Mouse (Mus musculus): ENCODE results near the gene Rad52. TPM values are rescaled to one million over a fixed set of nuclear protein-coding genes. Genes with fewer than 3 reads are reported as not detected.

Rad52 gene
- polyA plus RNA-seq, 1 experiment, result 12.0 TPM

DNA sequence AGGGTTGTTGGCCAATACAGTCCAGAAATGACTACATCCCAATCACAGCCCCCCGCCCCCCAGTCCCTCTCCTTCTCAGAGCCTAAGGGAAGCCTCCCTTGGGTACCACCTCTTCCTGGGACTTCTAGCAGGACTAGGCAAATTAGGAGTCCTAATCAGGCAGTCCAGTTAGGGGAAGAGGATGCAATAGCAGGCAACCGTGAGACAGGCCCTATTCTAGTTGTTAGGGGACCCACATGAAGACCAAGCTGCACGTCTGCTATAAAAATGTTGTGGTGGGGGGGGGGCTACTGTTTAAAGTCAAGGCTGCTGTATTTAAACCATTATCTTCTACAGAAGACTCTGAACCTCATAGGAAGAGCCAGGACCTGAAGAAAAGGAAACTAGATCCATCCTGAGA is 19.6 kb downstream of the Rad52 start:
- Histone ChIP-seq H3K27me3 (ENCODE audit: control insufficient read depth, insufficient read depth, insufficient read length) (no peaks in the 10 kb centered on the region), H3K79me2 (ENCODE audit: control insufficient read depth, insufficient read depth) (no peaks in the 10 kb centered on the region), H3K4me3 (no peak overlapping the region), H3ac (ENCODE audit: control insufficient read depth, insufficient read length) (no peak overlapping the region), H3K4me2 (ENCODE audit: low read depth) (no peak overlapping the region), H3K36me3 (ENCODE audit: control insufficient read depth, insufficient read depth) (peaks cover 62% of the 10 kb centered on the region)
- no peak for TF ChIP-seq POLR2AphosphoS2 (IDR thresholded peaks at IDR 0.05; ENCODE audit: insufficient read length, low read depth)
- TF ChIP-seq REST (IDR thresholded peaks at IDR 0.05; ENCODE audit: insufficient read depth, insufficient read length), result no peak
- no peak for TF ChIP-seq USF1 (IDR thresholded peaks at IDR 0.05; ENCODE audit: low read depth)
- no peak for TF ChIP-seq E2F4 (IDR thresholded peaks at IDR 0.05; ENCODE audit: insufficient read depth)
- TF ChIP-seq SRF (IDR thresholded peaks at IDR 0.05; ENCODE audit: control insufficient read depth, insufficient read length, low read depth), result no peak
- no peak for TF ChIP-seq TCF12 (IDR thresholded peaks at IDR 0.05; ENCODE audit: insufficient read depth, poor library complexity, severe bottlenecking)
- no peak for TF ChIP-seq MYOG (IDR thresholded peaks at IDR 0.05; ENCODE audit: control insufficient read depth in 1 of 3, insufficient read depth in 1 of 3, insufficient read length in 2 of 3, low read depth in 2 of 3)
- no peak for TF ChIP-seq TCF3 (IDR thresholded peaks at IDR 0.05; ENCODE audit: insufficient read length, low read depth)
- TF ChIP-seq POLR2A (IDR thresholded peaks at IDR 0.05; ENCODE audit: insufficient read length, low read depth), result no peak
- TF ChIP-seq MAX (IDR thresholded peaks at IDR 0.05; ENCODE audit: low read depth), result no peak

DNA sequence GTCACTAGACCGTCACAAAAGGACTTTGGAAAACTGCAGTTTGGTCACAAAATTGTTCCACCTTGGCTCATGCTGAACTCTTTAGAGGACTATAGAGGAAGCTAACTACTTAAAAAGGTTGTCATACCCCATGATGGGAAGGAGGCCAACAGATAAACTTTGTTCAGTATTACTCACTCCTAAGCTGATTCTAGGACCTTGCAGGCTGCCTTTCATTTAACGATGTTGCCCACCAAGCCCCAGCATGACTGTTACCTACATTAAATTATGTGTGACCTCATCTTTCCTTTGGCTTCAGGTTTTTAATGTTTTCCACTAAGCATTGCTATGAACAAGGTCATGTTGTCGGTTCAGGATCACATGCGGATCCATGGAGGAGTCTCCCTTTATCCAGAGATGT is 20.0 kb downstream of the Rad52 start:
- Histone ChIP-seq H3ac (ENCODE audit: control insufficient read depth, insufficient read length) (no peak overlapping the region), H3K79me2 (ENCODE audit: control insufficient read depth, insufficient read depth) (no peaks in the 10 kb centered on the region), H3K36me3 (ENCODE audit: control insufficient read depth, insufficient read depth) (peaks cover 67% of the 10 kb centered on the region), H3K4me3 (no peak overlapping the region), H3K27me3 (ENCODE audit: control insufficient read depth, insufficient read depth, insufficient read length) (no peaks in the 10 kb centered on the region), H3K4me2 (ENCODE audit: low read depth) (no peak overlapping the region)
- no peak for TF ChIP-seq CEBPB (IDR thresholded peaks at IDR 0.05; ENCODE audit: insufficient read depth, poor library complexity, severe bottlenecking)

GRCm38 (mm10) chr6:119924235-119925005 is 21.9 kb downstream of the Rad52 start:
- TF ChIP-seq MAX (IDR thresholded peaks at IDR 0.05; ENCODE audit: low read depth) (no peak), MYOD1 (IDR thresholded peaks at IDR 0.05; ENCODE audit: control insufficient read depth in 1 of 3, insufficient read length in 2 of 3, low read depth in 2 of 3) (no peak), TCF3 (IDR thresholded peaks at IDR 0.05; ENCODE audit: insufficient read length, low read depth) (no peak), REST (IDR thresholded peaks at IDR 0.05; ENCODE audit: insufficient read depth, insufficient read length) (no peak), SRF (IDR thresholded peaks at IDR 0.05; ENCODE audit: control insufficient read depth, insufficient read length, low read depth) (no peak), CEBPB (IDR thresholded peaks at IDR 0.05; ENCODE audit: insufficient read depth, poor library complexity, severe bottlenecking) (no peak), E2F4 (IDR thresholded peaks at IDR 0.05; ENCODE audit: insufficient read depth) (no peak), MYOG (IDR thresholded peaks at IDR 0.05; ENCODE audit: control insufficient read depth in 1 of 3, insufficient read depth in 1 of 3, insufficient read length in 2 of 3, low read depth in 2 of 3) (no peak), POLR2A (IDR thresholded peaks at IDR 0.05; ENCODE audit: insufficient read length, low read depth) (no peak), USF1 (IDR thresholded peaks at IDR 0.05; ENCODE audit: low read depth) (no peak), TCF12 (IDR thresholded peaks at IDR 0.05; ENCODE audit: insufficient read depth, poor library complexity, severe bottlenecking) (no peak), POLR2AphosphoS2 (IDR thresholded peaks at IDR 0.05; ENCODE audit: insufficient read length, low read depth) (no peak)
- Histone ChIP-seq H3K4me2 (ENCODE audit: low read depth) (no peak overlapping the region), H3K79me2 (ENCODE audit: control insufficient read depth, insufficient read depth) (no peaks in the 10 kb centered on the region), H3K27me3 (ENCODE audit: control insufficient read depth, insufficient read depth, insufficient read length) (no peaks in the 10 kb centered on the region), H3ac (ENCODE audit: control insufficient read depth, insufficient read length) (no peak overlapping the region), H3K4me3 (no peak overlapping the region), H3K36me3 (ENCODE audit: control insufficient read depth, insufficient read depth) (peaks cover 81% of the 10 kb centered on the region)

Other genes with a start within 250 kb of the Rad52 start
- gene Erc1, start 54.5 kb upstream of the Rad52 start, polyA plus RNA-seq (2012; fragmentation: generic; extraction: Trizol), result 8.4 TPM
- gene Wnk1, start 136.0 kb downstream of the Rad52 start, polyA plus RNA-seq (2012; fragmentation: generic; extraction: Trizol), result 90.3 TPM
- gene Ninj2, start 190.7 kb downstream of the Rad52 start, polyA plus RNA-seq (2012; fragmentation: generic; extraction: Trizol), result 0.05 TPM

Data from myocyte (in vitro differentiated cells).